Mouse (Mus musculus) ovary, adult 18-20 months (tissue): Measurements from ENCODE around the gene Gm20422.

Experiments used
- DNase-seq: peaks from one replicate; pipeline ENCODE4 v3.0.0; 2022; ENCODE audit warnings: low spot score, mixed read lengths

Gm20422 gene

GRCm38 (mm10) chr8:69774503-69775148 lies at the start of gene Gm20422:
Gene Gm20422, minus strand, starts transcription at chr8:69774886.
- DNase-seq: peak; percentile 89

DNA sequence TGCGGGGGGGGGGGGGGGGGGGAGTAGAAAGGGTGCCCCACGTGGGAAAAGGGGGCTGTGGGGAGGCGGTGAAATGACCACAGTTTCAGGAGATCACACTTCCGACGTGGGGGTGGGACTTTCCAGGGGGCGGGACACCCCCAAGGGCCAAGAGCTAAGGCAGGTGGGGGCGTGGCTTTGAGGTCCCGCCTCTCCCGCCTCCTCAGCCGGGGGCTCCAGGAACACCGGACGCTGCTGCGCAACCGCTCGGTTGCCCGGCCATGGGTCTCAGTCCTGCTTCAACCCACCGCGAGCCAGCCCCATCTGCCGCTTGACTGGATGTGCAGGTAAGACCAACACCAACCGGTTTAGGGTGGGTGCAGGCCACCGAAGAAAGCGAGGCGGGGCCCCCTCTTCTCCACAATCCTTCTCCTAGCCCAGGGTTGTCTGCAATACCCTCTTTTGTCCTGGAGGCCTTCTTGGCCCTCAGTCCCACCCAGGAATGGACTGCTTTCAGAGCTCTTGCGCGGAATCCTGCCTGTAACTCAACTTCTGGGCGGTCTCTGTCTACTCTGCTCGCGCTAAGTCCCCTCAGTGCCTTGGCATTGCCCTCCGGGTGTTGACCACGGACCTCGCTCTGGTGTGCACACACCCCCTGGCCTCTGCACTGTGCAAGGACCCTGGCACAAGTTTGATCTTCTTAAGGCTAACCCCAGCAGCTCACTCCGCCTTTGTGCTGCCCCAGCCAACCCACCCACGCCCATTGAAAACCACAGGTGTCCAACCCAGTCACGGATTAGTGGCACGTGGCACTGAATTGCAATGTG lies 47.9 kb upstream of the Gm20422 start, which contains the start of gene Lpar2:
Lpar2 (plus strand) TSS at position 44 of the 806 bp plus-strand sequence.
- DNase-seq: peak; percentile 68

GRCm38 (mm10) chr8:69821971-69822385 lies 47.3 kb upstream of the Gm20422 start:
- DNase-seq: peak; percentile 44

DNA sequence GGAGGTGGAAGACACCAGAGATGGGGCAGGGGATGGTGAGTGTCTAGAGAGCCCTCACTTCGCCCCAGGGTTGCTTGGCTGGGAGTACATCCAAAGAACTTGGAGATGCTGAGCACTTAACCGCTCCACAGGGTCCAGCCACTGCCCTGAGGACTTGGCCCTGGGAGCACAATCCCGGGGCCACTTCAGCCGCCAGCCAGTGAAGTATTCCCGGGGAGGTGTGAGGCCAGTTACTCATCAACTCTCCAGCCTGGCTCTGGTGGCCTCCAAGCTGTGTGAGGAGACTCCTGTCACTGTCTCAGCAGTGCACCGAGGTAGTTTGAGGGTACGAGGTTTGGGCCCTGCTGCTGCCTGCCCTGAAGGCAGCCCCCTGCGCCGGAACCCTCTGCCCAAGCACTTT lies 45.8 kb upstream of the Gm20422 start:
- DNase-seq: no peak

DNA sequence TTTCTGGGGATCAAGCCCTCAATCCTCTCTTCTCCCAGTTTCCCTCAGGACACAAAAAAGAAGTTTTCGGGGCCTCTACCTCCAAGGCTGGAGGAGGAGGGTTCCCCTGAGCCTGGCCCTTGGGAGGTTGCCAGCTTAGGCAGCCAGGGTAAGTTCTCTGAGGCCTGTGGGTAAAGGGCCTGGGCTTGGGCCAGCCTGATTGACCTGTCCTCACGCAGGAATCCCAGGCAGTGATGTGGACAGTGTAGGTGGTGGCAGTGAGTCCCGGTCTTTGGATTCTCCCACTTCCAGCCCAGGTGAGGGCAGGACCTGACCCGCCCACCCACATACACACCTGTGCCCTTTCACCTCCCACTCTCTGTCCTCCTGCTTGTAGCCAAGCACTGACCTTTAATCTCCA lies 40.7 kb upstream of the Gm20422 start:
- DNase-seq: no peak

GRCm38 (mm10) chr8:69814881-69815280 lies 40.2 kb upstream of the Gm20422 start:
- no peak for DNase-seq

DNA sequence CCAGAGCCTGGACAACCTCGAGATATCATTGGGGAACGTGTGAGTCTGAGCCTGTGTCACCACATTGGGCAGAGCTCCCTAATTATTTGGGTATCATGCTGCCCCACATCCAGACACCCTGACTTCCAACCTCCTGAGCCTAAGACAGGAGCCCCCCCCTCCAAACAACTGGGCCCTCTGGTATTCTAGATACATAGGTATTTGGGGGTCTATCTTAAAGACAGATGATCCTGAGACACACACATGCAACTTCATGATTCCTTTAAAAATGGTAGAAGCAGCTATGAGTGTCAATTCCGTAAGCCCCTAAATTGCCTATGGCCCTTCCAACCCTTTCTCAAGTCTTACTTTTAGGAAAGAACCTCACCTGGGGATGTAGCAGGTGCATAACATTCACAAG lies 35.1 kb upstream of the Gm20422 start:
- DNase-seq: no peak

- no peak for DNase-seq
These were observed 34.2 kb upstream of the Gm20422 start for GRCm38 (mm10) chr8:69808864-69809403.

DNA sequence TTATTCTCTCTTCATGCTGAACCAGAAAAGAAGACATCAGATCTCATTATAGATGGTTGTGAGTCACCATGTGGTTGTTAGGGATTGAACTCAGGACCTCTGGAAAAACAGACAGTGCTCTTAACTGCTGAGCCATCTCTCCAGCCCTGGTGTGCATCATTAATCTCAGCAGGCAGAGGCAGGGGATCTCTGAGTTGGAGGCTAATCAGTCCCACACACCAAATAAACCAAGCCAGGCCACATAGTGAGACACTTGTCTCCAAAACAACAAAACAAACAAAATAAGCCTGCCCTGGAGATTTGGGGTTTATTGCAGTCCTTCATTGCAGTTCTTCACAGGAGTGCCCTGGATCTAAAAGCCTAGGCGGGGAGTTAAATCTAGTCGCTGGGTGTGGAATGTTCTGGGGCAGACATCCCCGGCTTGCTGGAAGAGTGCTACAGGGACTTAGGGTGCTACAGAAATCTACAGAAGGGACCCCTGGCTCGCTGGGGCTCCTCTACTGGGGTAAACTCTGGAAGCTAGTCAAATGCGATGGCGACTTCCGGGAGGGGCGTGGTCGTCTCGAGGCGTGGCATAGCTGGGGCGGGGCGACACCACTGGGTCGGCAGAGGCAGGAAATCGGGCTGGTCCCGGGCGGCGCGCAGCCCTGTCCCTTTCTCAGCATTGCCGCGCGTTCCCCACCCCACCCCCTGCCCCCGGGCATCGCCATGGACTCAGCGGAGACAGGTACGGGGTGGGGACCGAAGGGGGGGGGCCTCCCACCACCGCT lies 33.6 kb upstream of the Gm20422 start, which contains the start of gene Gmip:
Gmip (plus strand) TSS at position 586 of the 770 bp plus-strand sequence.
- peak; percentile 60 for DNase-seq

DNA sequence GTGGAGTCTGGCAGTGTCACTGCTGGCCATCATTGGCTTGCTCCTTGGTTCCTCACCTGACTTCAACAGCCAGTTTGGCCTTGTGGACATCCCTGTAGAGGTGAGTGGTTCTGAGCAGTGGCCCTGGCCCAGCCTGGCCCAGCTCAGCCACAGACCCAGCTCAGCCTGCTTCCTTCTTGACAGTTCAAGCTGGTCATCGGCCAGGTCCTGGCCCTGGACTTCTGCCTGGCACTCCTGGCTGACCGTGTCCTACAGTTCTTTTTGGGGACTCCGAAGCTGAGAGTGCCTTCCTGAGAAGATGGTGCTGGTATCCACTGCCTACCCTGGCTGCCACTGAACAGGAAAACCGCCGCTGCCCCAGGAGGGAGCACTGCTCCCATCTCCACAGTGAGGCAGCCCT lies 32.5 kb upstream of the Gm20422 start:
- DNase-seq: no peak

- DNase-seq: no peak
These were observed 30.8 kb upstream of the Gm20422 start for GRCm38 (mm10) chr8:69805491-69805890.

DNA sequence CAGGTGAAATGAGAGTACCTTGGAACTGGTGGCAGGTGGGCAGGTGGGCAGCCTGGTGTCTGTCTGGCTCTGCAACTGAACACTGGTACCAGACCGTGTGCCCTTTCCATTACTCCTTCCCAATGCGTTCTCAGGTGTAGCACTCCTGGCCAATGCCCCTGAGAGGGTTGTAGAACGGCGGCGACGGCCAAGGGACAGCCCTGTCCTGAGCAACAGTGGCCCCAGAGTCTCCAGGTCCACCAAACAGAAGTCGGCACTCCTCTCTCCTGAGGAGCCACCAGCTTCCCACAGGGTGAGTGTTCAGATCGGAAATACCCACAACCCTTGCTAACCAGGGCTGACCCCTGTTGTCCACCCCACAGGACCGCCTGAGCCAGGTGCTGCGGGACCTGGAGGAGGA lies 30.4 kb upstream of the Gm20422 start:
- DNase-seq: no peak

GRCm38 (mm10) chr8:69804537-69804936 lies 29.9 kb upstream of the Gm20422 start:
- DNase-seq: peak; percentile 0

GRCm38 (mm10) chr8:69803366-69803765 lies 28.7 kb upstream of the Gm20422 start:
- DNase-seq: peak; percentile 1

DNA sequence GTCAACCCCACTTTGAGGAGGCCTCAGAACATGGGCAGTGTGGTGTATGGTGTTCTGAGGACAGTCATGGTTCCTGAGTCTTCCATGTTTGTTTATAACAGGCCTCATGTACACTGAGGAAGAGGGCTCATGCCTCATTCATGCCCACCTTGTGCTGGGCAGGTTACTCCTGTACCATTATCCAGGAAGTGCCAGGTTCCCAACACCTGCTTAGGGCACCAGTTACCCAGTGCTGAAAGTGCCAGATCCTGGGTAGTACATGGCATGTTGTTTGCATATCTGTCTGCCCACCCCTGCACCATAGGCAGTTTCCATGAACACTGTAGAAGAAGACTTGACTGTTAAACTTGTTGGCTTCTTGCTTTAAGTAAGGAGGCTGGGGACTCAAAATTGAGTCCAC lies 27.5 kb upstream of the Gm20422 start:
- DNase-seq: no peak

DNA sequence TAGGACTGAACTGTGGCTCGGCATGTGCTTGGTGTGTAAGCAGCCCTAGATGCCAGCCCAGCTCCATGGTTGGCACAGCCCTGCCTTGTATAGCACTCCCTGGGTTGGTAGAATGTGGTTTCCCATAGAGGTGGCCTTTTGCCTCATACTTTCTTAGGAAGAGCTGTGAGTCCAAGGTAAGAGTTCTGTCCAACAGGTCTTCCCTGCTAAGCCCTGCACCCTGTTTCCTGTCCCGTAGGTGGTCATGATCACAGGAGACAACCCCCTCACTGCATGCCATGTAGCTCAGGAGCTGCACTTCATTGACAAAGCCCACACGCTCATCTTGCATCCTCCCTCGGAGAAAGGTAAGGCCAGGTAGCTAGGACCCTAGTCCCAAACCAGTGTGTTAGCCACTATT lies 27.1 kb upstream of the Gm20422 start:
- no peak for DNase-seq

DNA sequence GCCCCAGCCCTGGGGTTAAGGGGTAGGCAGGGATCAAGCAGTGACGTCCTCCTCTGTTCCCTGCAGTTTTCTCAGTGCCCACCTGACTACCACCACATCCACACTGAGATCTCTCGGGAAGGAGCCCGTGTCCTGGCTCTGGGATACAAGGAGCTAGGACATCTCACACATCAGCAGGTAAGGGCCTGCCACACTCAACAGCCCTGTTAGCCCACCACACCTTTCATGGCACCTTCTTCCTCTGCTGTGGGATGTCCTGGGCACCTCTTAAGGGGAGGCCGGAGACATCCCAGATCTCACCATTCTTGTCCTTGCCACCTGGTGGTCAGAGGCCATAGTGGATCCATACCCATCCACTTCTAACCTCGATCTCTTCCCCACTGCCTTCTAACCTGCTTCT lies 25.3 kb upstream of the Gm20422 start:
- peak; percentile 0 for DNase-seq

DNA sequence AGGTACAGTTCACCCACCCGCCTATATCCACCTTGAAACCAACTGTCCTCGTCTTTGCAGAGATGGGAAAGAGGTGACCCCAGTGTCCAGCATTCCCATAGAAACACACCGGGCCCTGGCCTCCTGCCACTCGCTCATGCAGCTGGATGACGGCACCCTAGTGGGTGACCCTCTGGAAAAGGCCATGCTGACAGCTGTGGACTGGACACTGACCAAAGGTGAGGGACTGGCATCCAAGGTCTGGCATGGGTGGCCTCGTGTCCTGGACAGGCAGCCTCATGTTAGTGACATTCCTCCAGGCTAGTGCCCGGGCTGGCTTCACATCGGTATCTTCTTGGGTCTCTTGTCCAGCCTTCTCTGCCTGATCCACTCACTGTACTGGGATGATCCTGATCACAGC lies 24.6 kb upstream of the Gm20422 start:
- peak; percentile 0 for DNase-seq

- DNase-seq: peak; percentile 0
These were observed 23.0 kb upstream of the Gm20422 start for GRCm38 (mm10) chr8:69797661-69798060.

GRCm38 (mm10) chr8:69796721-69797345 lies 22.1 kb upstream of the Gm20422 start:
- DNase-seq: peak; percentile 1

- DNase-seq: no peak
These were observed 20.2 kb upstream of the Gm20422 start for GRCm38 (mm10) chr8:69794901-69795300.

GRCm38 (mm10) chr8:69794096-69794495 lies 19.4 kb upstream of the Gm20422 start:
- no peak for DNase-seq
